Mouse (Mus musculus): ENCODE results near the gene Slc51a. TPM values are rescaled to one million over a fixed set of nuclear protein-coding genes. Genes with fewer than 3 reads are reported as not detected.
"Not testable (repeated sequence)": the region's sequence is repeated elsewhere in the genome, so short reads cannot be mapped to it uniquely, and the experiment has no call there.

The Slc51a gene
- polyA plus RNA-seq, 1 experiment from 2014 or later, result 0.29 TPM

DNA sequence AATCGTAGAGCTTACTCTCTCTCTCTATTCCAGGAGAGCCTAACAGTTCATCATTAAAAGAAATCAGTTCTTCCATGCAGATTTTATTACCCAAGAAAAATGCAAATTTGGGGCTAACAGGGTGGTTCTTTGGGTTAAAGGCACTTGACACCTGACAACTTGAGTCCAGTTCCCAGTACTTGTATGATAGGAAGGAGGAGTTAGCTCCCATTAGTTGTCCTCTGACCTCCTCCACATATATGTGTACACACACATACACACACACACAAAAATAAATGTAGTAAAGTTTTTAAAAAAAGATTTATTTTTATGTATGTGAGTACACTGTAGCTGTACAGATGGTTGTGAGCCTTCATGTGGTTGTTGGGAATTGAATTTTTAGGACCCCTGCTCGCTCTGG, 37.5 kb downstream of the Slc51a start:
- no peak for ATAC-seq (replicated peaks; ENCODE audit: low FRiP score)
- no peaks in the 10 kb centered on the region; the same call in 1 of the 2 replicates for H3K36me3 ChIP-seq (ENCODE audit: control insufficient read depth, insufficient read depth, low read length)

DNA sequence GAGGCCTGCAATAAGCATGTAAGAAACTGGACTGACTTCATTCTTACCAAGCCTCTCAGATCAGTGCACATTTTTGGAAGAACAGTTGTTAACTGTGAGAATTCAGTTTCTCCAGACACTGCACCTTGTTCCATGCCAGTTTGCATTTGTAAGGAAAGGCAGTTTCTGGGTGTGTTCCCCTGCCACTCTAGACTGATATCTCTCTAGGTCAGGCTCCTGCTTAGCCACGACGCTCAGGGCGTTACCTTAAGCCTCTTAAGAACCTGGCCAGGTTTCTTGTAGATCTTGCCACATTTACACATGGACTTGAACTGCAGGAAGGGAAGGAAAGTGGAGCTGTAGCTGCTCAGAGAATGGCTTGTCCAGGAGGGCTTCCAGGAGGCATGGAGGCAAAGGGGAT, 38.0 kb downstream of the Slc51a start:
- ATAC-seq (replicated peaks; ENCODE audit: low FRiP score), result no peak
- H3K27ac ChIP-seq (ENCODE audit: low read depth, low read length), result no peak overlapping the region
- H3K4me2 ChIP-seq (ENCODE audit: low read depth, low read length, severe bottlenecking), result no peak overlapping the region
- DNase-seq (ENCODE audit: low spot score), result no peak
- H3K9ac ChIP-seq (ENCODE audit: low read length), result no peak overlapping the region
- 84% methylated on average over 3 of the region's 3 CpGs for WGBS
- no peaks in the 10 kb centered on the region for H3K27me3 ChIP-seq (ENCODE audit: control insufficient read depth, insufficient read depth, low read length)
- no peaks in the 10 kb centered on the region for H3K4me1 ChIP-seq (replicated peaks; ENCODE audit: control insufficient read depth, insufficient read depth, low read length)
- no peaks in the 10 kb centered on the region for H3K9me3 ChIP-seq (ENCODE audit: control insufficient read depth, low read length)
- H3K36me3 ChIP-seq (ENCODE audit: control insufficient read depth, insufficient read depth, low read length), result no peaks in the 10 kb centered on the region; the same call in 1 of the 2 replicates
- H3K4me3 ChIP-seq (ENCODE audit: low read depth, low read length), result no peak overlapping the region

More for the DNA sequence above, 37.5 kb downstream of the Slc51a start:
- no peaks in the 10 kb centered on the region for H3K27me3 ChIP-seq (ENCODE audit: control insufficient read depth, insufficient read depth, low read length)
- H3K9ac ChIP-seq (ENCODE audit: low read length), result no peak overlapping the region
- 93% methylated on average over 2 of the region's 2 CpGs for WGBS
- DNase-seq (ENCODE audit: low spot score), result no peak
- H3K27ac ChIP-seq (ENCODE audit: low read depth, low read length), result no peak overlapping the region
- H3K4me3 ChIP-seq (ENCODE audit: low read depth, low read length), result no peak overlapping the region
- H3K9me3 ChIP-seq (ENCODE audit: control insufficient read depth, low read length), result no peaks in the 10 kb centered on the region
- H3K4me2 ChIP-seq (ENCODE audit: low read depth, low read length, severe bottlenecking), result no peak overlapping the region
- no peaks in the 10 kb centered on the region for H3K4me1 ChIP-seq (replicated peaks; ENCODE audit: control insufficient read depth, insufficient read depth, low read length)

DNA sequence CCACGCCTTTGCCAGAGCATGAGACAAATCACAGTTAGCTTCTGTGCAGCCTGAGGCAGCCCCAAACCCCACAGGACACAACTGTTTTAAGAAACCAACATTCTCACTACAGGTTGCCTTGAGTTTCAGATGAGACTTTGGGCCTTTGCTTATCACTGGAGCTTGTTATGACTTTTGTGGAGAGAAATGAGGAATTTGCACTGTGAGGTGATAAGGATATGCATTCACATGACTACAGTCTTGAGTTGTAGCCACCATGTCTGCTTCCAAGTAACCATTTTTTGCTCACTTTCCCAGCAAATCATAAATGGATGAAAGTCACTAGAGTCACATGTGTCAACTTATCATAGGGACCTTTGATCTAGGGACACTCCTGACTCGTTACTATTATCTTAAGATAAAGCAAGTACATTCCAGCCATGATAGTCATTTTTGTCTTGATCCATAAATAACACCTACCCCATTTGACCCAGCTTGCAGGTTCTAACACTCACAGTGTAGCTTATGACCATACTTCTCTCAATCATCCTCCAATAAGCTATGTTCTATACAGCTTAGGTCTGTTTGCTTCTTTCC, 41.0 kb downstream of the Slc51a start:
- no peaks in the 10 kb centered on the region for H3K36me3 ChIP-seq (ENCODE audit: control insufficient read depth, insufficient read depth, low read length)
- WGBS, result 85% methylated on average over 2 of the region's 2 CpGs
- H3K4me3 ChIP-seq (ENCODE audit: low read depth, low read length), result no peak overlapping the region
- DNase-seq (ENCODE audit: low spot score), result no peak
- no peak overlapping the region for H3K9ac ChIP-seq (ENCODE audit: low read length)
- no peaks in the 10 kb centered on the region for H3K4me1 ChIP-seq (replicated peaks; ENCODE audit: control insufficient read depth, insufficient read depth, low read length)
- H3K27ac ChIP-seq (ENCODE audit: low read depth, low read length), result no peak overlapping the region
- no peak overlapping the region for H3K4me2 ChIP-seq (ENCODE audit: low read depth, low read length, severe bottlenecking)
- no peaks in the 10 kb centered on the region for H3K27me3 ChIP-seq (ENCODE audit: control insufficient read depth, insufficient read depth, low read length)
- H3K9me3 ChIP-seq (ENCODE audit: control insufficient read depth, low read length), result no peaks in the 10 kb centered on the region
- no peak for ATAC-seq (replicated peaks; ENCODE audit: low FRiP score)

DNA sequence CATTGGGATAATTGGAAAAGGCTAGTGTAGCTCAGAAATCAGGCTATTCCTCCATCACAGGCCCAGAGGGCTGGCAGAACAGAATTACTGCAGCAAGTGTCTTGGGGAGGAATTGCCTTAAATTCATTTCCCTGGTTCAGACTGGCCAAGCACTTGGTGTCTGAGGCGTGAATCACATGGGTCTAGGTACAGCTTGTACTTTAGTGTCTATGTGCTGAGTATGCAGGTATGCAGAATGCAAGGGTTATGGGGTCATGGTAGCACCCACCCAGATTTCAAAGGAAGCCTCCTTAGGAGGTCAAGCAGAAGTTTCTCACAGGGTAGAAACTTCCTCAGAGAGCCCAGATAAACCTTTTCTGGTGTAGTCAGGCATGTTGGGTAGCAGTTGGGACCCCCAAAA, 42.1 kb downstream of the Slc51a start:
- Histone ChIP-seq H3K4me1 (replicated peaks; ENCODE audit: control insufficient read depth, insufficient read depth, low read length) (no peaks in the 10 kb centered on the region), H3K9ac (ENCODE audit: low read length) (no peak overlapping the region), H3K36me3 (ENCODE audit: control insufficient read depth, insufficient read depth, low read length) (no peaks in the 10 kb centered on the region), H3K4me2 (ENCODE audit: low read depth, low read length, severe bottlenecking) (no peak overlapping the region), H3K27ac (ENCODE audit: low read depth, low read length) (no peak overlapping the region), H3K9me3 (ENCODE audit: control insufficient read depth, low read length) (no peaks in the 10 kb centered on the region), H3K27me3 (ENCODE audit: control insufficient read depth, insufficient read depth, low read length) (no peaks in the 10 kb centered on the region), H3K4me3 (ENCODE audit: low read depth, low read length) (no peak overlapping the region)
- no peak for ATAC-seq (replicated peaks; ENCODE audit: low FRiP score)
- DNase-seq (ENCODE audit: low spot score), result no peak
- WGBS, result 95% methylated on average over 1 of the region's 1 CpGs

DNA sequence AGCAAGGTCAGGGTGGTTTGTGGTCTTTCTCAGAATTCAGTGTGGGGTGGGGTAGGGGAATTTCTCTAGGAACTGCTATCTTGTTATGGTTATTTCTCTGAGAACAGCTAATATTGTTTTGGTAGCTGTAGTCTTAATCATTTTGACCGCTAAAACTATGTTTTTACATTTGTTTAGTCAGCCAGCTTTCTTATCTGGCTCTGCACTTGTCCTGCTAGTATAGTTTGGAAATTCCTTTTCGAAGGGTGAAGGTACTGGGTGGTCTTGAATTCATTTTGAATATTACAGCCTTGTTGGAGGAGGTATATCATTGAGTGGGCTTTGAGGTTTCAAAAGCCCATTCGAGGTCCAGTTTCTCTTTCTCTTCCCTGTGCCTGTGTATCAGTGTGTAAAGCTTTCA, 43.1 kb downstream of the Slc51a start:
- not testable (repeated sequence) for H3K36me3 ChIP-seq (ENCODE audit: control insufficient read depth, insufficient read depth, low read length); DNase-seq (ENCODE audit: low spot score); ATAC-seq (replicated peaks; ENCODE audit: low FRiP score); H3K9ac ChIP-seq (ENCODE audit: low read length); H3K9me3 ChIP-seq (ENCODE audit: control insufficient read depth, low read length); H3K4me3 ChIP-seq (ENCODE audit: low read depth, low read length); H3K4me1 ChIP-seq (replicated peaks; ENCODE audit: control insufficient read depth, insufficient read depth, low read length); H3K27ac ChIP-seq (ENCODE audit: low read depth, low read length); H3K4me2 ChIP-seq (ENCODE audit: low read depth, low read length, severe bottlenecking); H3K27me3 ChIP-seq (ENCODE audit: control insufficient read depth, insufficient read depth, low read length)
- WGBS, result 89% methylated on average over 3 of the region's 3 CpGs

DNA sequence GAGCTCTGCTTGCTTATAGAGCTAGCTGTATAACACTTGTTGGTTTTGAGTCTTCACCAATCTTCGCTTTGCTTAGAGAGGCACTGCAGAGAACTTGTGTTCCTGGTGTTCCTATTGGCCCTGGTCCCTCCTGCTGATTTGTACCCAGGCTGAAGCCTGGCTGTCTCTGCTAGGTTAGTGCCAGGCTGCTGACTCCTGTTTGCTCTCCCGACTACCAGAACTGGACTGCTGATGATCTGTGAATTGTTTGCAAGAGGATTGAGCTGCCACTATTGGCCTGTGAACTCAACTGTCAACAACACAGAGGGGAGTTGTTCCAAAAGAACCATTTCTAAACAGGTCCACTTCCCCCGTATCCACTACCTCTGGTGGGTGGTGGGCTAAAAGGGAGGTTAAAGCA, 46.2 kb downstream of the Slc51a start:
- Histone ChIP-seq H3K4me1 (replicated peaks; ENCODE audit: control insufficient read depth, insufficient read depth, low read length) (no peaks in the 10 kb centered on the region), H3K4me3 (ENCODE audit: low read depth, low read length) (no peak overlapping the region), H3K9me3 (ENCODE audit: control insufficient read depth, low read length) (no peaks in the 10 kb centered on the region), H3K36me3 (ENCODE audit: control insufficient read depth, insufficient read depth, low read length) (no peaks in the 10 kb centered on the region), H3K27me3 (ENCODE audit: control insufficient read depth, insufficient read depth, low read length) (no peaks in the 10 kb centered on the region), H3K4me2 (ENCODE audit: low read depth, low read length, severe bottlenecking) (no peak overlapping the region), H3K27ac (ENCODE audit: low read depth, low read length) (no peak overlapping the region), H3K9ac (ENCODE audit: low read length) (no peak overlapping the region)
- 91% methylated on average over 3 of the region's 3 CpGs for WGBS
- ATAC-seq (replicated peaks; ENCODE audit: low FRiP score) (no peak), DNase-seq (ENCODE audit: low spot score) (no peak)

DNA sequence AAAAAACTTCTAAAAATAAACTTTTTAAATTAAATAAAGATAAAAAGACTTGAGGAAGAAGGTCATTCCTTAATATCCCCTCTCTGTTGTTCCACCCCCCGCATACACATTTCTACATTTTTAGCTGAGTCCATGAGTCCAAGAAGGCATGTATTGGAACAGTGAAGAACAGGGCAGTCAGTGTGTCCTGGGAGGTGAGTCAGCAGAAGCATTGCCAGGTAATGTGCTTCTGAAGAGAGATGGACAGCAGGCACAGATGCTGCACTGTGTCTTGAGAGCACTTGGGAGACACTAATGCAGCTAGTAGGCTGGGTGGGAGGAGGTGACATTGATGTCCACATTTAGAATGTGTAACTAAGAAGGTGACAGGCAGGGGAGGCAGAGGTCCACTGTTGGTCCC, 50.4 kb downstream of the Slc51a start:
- H3K27me3 ChIP-seq (ENCODE audit: control insufficient read depth, insufficient read depth, low read length), result no peaks in the 10 kb centered on the region
- H3K4me1 ChIP-seq (replicated peaks; ENCODE audit: control insufficient read depth, insufficient read depth, low read length), result no peaks in the 10 kb centered on the region
- H3K9ac ChIP-seq (ENCODE audit: low read length), result no peak overlapping the region
- WGBS, result 93% methylated on average over 1 of the region's 1 CpGs
- no peak overlapping the region for H3K4me3 ChIP-seq (ENCODE audit: low read depth, low read length)
- H3K27ac ChIP-seq (ENCODE audit: low read depth, low read length), result no peak overlapping the region
- H3K36me3 ChIP-seq (ENCODE audit: control insufficient read depth, insufficient read depth, low read length), result no peaks in the 10 kb centered on the region
- H3K9me3 ChIP-seq (ENCODE audit: control insufficient read depth, low read length), result no peaks in the 10 kb centered on the region
- ATAC-seq (replicated peaks; ENCODE audit: low FRiP score), result no peak
- no peak for DNase-seq (ENCODE audit: low spot score)
- no peak overlapping the region for H3K4me2 ChIP-seq (ENCODE audit: low read depth, low read length, severe bottlenecking)

DNA sequence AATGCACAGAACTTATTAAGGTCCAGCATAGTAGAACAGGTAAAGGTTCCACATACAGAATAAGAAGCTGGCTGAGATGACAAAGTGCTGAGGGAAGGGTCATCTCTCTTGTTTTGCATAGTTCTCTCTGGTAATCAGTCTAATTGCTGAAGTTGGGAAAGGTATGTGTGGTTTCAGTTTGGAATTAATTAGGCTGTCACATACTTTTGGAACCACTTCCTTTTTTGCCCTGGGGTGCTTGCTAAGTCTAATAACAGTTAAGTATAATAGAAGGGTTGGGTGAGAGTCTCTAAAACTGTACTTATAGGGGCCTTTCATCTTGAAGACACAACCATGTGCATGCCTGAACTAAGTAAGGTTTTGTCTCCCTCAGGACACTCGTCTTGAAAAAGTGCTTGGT, 51.0 kb downstream of the Slc51a start:
- H3K36me3 ChIP-seq (ENCODE audit: control insufficient read depth, insufficient read depth, low read length), result no peaks in the 10 kb centered on the region
- 0 out of 2 replicates have a peak, but pooled peaks cover 2% of the 10 kb centered on the region for H3K4me1 ChIP-seq (replicated peaks; ENCODE audit: control insufficient read depth, insufficient read depth, low read length)
- no peak for DNase-seq (ENCODE audit: low spot score)
- H3K9me3 ChIP-seq (ENCODE audit: control insufficient read depth, low read length), result no peaks in the 10 kb centered on the region
- no peaks in the 10 kb centered on the region for H3K27me3 ChIP-seq (ENCODE audit: control insufficient read depth, insufficient read depth, low read length)
- ATAC-seq (replicated peaks; ENCODE audit: low FRiP score), result no peak
- H3K9ac ChIP-seq (ENCODE audit: low read length), result no peak overlapping the region
- H3K27ac ChIP-seq (ENCODE audit: low read depth, low read length), result no peak overlapping the region
- WGBS, result 73% methylated on average over 1 of the region's 1 CpGs
- H3K4me2 ChIP-seq (ENCODE audit: low read depth, low read length, severe bottlenecking), result no peak overlapping the region
- H3K4me3 ChIP-seq (ENCODE audit: low read depth, low read length), result no peak overlapping the region

DNA sequence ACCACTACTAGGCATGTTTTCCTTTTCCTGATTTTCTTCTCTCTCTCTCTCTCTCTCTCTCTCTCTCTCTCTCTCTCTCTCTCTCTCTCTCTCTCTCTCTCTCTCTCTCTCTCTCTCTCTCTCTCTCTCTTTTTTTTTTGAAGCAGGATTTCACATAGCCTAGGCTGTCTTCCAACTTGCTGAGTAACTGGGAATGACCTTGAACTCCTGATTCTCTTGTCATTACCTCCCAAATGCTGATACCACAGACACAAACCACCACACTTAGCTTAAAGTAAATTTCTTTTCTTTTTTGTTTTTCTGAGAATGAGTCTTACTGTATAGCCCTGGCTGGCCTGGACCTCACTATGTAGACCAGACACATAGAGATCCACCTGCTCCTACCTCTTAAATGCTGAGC, 53.0 kb downstream of the Slc51a start:
- no peak overlapping the region for H3K4me3 ChIP-seq (ENCODE audit: low read depth, low read length)
- no peaks in the 10 kb centered on the region for H3K9me3 ChIP-seq (ENCODE audit: control insufficient read depth, low read length)
- peaks cover 2% of the 10 kb centered on the region; the same call in 1 of the 2 replicates for H3K4me1 ChIP-seq (replicated peaks; ENCODE audit: control insufficient read depth, insufficient read depth, low read length)
- ATAC-seq (replicated peaks; ENCODE audit: low FRiP score), result no peak
- no peak for DNase-seq (ENCODE audit: low spot score)
- no peak overlapping the region for H3K9ac ChIP-seq (ENCODE audit: low read length)
- H3K27ac ChIP-seq (ENCODE audit: low read depth, low read length), result no peak overlapping the region
- H3K27me3 ChIP-seq (ENCODE audit: control insufficient read depth, insufficient read depth, low read length), result no peaks in the 10 kb centered on the region
- no peak overlapping the region for H3K4me2 ChIP-seq (ENCODE audit: low read depth, low read length, severe bottlenecking)
- H3K36me3 ChIP-seq (ENCODE audit: control insufficient read depth, insufficient read depth, low read length), result no peaks in the 10 kb centered on the region

Measured in forebrain, embryonic 11.5 days (tissue).